Mouse (Mus musculus) liver, adult (tissue): ENCODE results near the gene Dact2.

Source experiments
- GATA4 ChIP-seq: IDR thresholded peaks from 2 replicates; pipeline ENCODE4 v1.6.1; 2014; ENCODE audit warnings: mild to moderate bottlenecking, low read length; ENCODE audit not compliant: insufficient replicate concordance

Gene Dact2

DNA sequence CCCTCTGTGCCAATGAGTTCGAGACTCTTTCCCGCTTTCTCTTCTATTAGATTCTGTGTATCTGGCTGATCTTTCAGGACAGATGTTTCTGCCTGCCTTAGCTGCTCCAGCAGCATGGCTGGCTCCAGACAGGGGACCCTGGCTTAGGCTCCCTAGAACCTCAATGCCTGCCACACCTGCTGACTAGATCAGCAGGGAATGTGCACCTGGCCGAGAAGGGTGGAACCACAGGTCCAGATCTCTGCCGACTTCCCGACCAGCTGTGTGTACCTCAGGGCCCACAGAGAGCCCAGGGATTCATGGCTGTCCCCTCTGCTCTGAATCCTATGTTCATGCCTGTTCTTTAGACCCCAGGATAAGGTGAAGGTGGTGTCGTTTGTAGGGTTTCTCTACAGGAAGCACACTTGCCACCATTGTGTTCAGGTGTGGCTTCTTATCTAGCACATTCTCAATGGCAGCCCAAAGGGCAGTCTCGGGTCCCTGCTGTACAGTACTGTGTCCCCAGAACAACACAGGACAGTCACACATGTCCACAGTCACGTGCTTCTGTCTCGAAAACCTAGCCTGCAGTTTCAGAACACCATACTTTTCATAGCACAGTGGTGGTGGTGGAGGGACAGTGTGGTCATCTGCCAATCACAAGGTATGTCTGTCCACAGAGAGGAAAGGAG lies 22.0 kb upstream of the Dact2 start:
- no peak for TF ChIP-seq GATA4

DNA sequence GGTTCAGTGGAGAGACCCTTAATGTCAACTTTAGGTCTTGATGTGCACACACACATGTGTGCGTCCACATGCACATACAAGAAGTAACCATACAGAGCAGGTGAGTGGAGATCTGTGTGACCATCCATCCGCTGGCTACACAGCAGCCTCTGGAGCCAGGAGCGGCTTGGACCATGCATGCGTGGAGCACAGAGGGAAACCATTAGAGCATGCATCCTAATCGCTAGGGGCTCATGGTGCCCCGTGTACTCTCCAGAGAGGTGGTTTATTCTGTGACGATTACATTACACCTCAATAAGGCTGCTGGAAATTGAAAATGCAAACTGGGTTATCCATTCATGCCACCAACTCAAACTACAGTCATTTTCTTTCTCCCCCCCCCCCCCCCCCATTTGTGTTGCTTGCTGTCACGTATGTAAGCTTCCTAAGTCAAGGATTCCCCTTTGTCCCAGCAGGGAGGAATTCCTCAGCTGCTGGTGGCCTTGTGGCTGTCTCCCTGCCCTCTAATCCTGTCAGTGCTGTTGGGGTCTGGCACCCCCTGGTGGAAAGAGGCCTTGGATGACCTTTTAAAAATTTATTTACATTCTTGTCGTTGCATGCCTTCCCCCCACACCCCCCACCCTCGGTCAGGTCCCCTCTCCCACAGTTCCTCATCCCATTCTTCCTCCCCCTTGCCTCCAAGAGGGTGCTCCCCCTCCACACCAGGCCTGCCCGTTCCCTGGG lies 17.9 kb upstream of the Dact2 start:
- no peak for TF ChIP-seq GATA4

DNA sequence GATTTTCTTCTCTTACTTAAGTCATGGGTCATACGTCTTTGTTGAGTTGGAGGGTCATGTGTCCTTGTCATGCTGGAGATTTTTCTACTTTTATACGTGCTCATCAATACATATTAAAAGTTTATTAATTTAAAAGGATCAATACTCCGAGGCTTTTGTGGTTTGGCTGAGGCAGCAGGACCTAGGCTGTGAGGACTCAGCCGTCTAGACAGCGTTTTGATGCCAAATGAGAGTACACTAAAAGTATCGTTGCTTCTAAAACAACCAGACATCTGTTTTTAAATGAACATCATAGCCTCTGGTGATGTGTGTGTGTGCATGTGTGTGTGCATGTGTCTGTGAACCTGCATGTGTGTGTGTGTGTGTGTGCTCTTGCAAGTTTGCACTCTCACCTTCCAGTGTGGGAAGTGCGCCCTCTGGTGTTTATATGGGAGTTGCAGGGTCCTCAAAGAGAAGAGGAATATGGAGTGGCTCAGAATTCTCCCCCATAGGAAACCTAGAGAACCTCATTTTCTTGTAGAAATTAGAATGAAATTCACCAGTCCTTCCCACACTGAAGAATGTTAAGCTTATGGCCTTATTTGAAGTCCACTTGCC lies 16.6 kb upstream of the Dact2 start:
- no peak for TF ChIP-seq GATA4

DNA sequence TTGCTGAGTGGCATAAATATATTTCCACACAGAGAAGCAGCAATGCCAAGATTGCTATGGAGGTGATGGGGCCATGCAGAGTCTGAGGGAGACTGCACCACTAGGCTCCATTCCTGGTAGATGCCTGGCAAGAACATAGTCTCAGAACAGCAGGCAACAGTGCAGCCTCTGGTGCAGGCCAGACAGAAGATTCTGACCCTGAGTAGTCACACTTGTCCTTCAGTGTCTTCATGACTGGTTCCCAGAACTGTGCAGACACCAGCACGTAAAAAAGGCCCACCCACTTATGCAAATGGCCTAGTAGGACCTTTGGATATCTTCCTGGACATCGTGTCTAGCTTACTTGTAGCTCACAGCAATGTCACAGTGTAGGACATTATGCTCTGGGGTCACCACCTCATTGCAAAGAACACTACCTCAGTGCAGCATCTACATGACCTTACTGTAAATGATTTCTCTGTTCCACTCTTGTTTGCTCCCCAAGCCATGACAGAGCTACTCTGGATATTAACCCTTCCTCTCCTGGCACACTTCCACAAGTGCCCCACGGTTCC lies 9.9 kb upstream of the Dact2 start:
- TF ChIP-seq GATA4 = no peak

DNA sequence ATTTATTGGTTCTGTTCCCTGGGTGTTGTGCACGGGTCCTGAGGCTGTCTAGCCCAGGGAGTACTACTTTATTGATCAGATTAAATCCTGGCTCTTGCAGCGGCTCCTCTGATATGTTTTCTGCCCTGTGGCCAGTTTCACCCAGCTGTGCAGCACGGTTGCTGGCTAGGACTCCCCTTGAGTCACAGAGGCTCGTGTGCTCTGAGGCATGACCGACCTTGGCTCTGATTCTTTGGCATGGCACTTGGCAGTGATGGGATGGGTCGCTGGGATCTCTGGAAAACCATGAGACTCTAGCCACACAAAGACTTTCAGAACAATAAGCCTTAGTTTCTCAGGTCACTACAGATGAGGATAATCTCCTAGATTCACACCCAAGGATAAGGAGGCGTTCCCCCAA lies 8.7 kb upstream of the Dact2 start:
- TF ChIP-seq GATA4 = no peak

DNA sequence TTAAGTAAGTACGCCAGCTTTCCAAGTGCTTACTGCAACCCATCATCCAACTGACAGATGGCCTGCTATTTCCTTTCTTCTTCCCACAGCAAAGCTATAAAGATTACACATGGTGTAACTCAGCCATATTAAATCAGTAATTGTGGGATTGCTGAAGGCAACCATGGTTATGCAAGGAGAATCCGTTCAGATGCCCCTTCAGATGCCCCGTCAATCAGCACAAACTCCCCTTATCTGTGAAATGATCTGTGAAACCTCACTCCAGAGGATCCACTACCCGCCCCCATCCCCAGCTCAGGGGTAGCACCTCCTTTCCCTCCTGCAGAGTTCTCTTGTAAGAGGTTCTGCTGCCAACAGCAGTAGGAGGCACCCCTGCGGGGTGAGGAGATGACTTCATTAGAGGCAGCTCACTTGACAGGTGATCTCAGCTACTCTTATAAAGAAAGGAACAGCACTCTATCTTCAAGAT lies 3.0 kb upstream of the Dact2 start:
- TF ChIP-seq GATA4 = no peak

DNA sequence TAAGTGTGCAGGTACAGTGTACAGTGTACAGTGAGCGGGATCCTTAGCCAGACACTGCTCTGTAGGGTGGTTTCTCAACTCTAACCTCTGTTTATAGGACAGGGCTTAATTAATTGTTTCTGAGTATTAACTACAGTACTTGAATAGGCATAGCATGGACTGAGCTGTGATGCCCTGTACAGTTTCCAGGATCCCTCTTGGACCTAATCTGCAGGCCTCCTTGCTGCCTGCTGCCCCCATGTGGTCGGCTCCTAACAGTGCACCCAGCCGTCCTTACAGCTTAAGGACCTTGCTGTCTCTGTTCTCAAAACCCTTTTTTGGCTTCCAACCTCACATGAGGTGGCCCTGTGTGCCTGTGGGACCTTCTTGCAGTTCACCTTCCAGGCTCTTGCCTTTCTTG lies 2.0 kb upstream of the Dact2 start:
- TF ChIP-seq GATA4 = no peak

DNA sequence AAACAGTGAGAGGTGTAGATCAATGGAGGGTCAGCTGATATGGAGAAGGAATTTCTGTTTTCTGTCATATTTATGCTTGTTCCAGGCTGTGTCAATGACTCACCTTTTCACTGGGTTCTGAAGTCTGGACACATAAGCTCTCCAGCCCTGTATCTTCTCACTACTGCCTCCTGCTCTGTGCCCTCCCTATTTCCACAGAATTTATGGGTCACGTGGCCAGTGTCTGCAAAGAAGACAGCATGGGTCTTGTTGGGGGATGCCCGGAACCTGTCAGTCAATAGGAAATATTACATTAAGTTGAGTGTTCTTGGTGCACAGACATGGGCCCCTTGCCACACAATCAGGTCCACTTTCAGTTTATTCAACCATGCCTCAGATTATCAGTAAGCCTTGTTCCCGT lies 1.1 kb upstream of the Dact2 start:
- TF ChIP-seq GATA4 = no peak

DNA sequence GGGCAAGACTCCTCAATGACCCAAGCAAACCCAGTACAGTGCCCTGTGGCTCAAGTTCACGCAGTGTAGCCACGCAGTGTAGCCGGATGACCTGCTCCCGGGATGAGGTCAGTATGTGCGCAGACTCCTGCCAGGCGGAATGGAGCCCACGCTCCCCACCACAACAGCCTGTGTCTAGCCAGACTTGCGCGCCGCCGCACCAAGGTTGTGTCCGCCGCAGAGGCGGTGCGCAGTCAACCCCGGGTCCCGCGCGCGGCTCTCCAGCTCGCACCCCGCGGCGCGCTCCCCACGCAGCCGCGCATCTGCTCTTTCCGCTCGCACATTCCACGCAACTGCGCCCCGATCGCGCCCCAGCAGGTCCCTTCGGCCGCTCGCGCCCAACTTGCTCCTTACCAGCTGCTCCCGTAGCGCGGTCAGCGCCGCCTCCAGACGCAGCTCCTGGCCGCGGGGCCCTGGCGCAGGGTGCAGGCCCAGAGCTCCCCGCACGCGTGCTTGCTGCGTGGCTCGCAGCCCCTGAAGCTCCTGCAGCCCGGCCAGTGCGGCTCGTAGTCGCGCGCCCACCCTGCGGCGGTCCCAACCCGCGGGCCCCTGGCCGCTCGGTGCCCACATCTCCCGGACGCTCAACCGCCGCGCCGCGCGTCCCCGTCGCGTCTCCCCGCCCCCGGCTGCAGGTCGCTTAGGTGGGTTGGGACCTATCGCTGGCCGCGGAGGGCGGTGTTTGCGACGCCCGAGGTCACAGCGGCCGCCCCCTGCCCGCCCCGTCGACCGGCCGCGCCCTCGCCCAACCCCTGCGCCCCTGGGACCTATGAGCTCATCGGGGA lies 773 bp downstream of the Dact2 start:
- TF ChIP-seq GATA4 = no peak

DNA sequence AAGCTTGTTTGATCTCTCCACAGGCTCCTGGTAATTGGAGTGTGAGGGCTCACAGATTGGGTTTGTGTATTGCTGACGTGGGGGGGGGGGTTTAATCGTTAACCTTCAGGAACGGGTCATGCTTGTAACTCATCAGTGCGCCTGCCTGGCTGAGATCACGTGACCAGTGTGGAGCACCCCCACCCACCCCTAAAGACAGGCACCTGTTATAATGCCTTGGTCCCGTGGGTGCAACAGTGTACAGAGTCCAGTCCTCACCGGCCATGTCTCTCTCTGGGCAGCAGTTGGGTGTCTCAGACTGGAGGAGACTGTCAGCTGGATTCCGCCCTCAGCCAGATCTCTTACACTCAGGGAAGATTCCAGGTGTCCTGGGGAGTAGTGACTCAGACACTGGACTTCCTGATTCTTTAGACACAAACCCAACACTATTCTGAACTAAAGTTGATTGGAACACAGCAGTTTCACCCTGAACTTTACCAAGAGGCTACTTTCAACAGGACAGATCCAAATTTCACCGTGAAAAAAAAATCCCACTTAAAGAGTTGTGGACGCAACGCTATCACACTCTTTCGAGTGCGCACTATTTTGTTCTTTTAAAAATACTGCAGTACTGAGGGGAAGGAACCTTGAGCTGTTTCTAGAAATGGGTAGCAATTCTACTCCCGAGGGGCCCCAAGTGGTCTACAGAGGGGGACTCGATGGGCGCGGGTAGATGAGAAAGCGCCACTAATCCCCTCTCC lies 1.6 kb downstream of the Dact2 start:
- no peak for TF ChIP-seq GATA4

DNA sequence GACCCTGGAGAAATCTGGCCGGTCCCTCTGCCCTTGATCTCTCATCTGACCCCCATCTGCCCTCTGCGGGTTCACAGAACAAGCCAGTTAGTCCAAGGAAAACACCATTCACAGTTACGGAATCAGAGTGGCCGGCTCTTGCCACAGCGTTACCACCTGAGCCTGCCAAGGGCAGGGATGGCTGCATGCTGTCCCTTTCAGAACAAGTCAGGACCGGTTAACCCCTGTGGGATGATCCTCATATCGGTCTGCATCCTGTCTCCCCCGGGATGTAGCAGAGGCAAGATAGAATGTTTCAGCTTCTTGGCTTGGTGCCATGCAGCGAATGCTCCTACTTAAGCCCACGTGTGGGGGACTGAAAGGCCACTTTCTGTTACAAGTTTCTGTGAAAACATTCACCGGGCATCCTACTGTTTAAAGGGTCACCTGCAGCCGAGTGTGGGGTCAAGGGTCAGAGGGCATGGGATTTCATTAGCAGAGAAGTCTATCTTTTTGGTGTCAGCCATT lies 2.8 kb downstream of the Dact2 start:
- TF ChIP-seq GATA4 = no peak

DNA sequence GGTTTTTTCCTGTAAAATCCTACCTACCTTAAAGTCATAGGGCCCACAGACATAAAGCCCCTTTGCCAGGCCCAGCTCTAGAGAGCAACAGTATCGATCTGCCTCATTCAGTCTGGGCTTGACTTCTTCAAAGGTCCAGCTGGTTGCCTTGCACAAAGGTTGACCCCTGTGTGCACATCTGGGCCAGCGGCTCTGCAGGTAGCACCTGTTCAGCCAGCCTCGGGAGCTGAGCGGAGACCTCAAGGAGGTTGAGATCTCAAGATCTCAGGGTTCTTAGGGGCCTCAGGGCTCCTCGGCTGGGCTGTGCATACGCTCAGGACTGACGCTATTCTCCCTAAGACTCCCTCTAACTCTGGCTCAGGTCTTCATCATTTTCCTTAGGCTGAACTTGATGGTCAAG lies 3.9 kb downstream of the Dact2 start:
- TF ChIP-seq GATA4 = no peak

DNA sequence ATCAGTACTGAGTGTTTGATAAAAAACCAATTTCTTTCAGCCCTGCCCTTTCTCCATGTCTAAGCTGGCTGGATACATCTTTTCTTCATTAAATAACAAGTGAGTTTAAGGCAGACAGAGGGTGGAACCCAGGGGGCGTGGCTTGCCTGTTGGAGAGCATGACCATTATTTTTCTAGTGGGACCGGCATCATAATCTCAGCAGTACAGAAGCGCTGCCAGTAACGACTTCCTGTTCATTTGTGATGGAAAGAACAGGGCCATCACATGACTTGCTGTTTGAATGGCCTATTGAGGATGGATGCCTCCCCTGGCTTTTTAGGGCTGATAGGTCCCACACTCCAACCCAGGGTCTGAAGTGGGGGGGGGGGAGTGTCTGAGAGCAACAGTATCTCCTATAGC lies 4.5 kb downstream of the Dact2 start:
- TF ChIP-seq GATA4 = no peak

DNA sequence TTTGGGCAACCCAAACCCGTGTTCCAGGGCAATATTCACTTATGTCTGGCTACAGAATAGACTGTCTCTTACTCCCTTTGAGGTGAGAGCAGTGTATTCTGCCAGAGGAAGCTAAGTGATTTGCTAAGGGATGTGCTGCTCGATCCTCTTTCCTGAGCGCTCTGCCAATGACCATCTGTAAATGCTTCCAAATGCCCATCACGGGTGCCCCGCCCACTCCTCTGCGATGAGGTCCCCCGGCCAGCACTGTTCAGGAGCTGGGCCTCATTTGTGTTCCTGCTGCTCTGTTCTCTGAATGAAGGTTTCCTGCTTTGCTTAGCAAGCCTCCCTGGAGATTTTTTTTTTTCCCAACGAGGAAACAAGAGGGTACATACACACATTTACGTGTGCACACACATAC lies 11.2 kb downstream of the Dact2 start:
- no peak for TF ChIP-seq GATA4

DNA sequence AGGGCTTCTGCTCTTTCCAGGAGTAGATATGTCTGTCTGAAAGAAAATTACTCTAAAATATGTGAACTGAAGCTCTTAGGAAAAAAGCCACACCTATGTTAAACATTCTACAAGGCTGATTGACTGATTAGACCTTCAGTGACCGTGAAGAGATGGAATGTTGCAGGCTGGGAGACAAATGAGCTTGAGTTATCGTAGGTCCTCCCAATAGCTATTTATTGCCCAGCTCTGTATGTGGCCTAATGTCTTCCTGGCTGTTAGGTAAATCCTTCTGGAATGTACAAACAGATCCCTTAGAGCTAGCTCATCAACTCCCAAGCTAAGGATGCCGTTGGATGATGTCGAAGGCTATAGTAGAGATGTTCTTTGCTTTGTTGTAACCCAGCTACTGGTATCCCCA lies 11.7 kb downstream of the Dact2 start:
- TF ChIP-seq GATA4 = no peak

DNA sequence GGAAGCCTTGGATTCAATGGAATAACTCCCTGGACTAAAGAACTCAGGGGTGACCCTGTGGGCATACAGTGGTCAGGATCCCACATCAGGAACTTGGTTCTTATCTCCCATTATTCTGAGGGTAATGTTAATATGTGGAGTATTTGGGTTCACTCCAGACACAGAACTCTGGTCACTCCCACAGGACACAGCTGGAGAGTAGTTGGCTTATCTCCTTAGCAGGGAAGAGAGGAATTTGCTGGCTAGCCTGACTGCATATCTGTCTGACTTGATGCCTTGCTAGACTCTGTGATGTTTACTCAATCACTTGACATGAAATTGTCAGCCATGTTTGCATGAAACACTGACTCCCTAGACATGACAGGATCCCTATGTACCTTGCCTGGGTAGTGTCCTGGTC lies 15.6 kb downstream of the Dact2 start:
- no peak for TF ChIP-seq GATA4
